Mouse (Mus musculus) C2C12 (cell line): Measurements from ENCODE around the gene Fras1. TPM values are rescaled to one million over a fixed set of nuclear protein-coding genes. Genes with fewer than 3 reads are reported as not detected.

Source experiments
- H3K27me3 ChIP-seq: one replicate; pipeline ENCODE4 v1.6.1; 2011; ENCODE audit not compliant: control insufficient read depth, insufficient read depth, insufficient read length
- H3K36me3 ChIP-seq: one replicate; pipeline ENCODE4 v1.6.1; 2011; ENCODE audit not compliant: control insufficient read depth, insufficient read depth
- H3K4me3 ChIP-seq: one replicate; pipeline ENCODE4 v1.5.1; 2011; ENCODE audit warnings: mild to moderate bottlenecking, control low read depth; ENCODE audit not compliant: poor library complexity, insufficient read depth, severe bottlenecking
- H3K79me2 ChIP-seq: one replicate; pipeline ENCODE4 v1.6.1; 2011; ENCODE audit not compliant: control insufficient read depth, insufficient read depth
- H3K79me3 ChIP-seq: one replicate; pipeline ENCODE4 v1.6.1; 2011; ENCODE audit warnings: low read depth, control low read depth
- H3ac ChIP-seq: one replicate; pipeline ENCODE3; 2011; ENCODE audit warnings: low read depth; ENCODE audit not compliant: control insufficient read depth, insufficient read length
- CEBPB ChIP-seq: IDR thresholded peaks from one replicate; pipeline ENCODE4 v1.6.1; 2011; ENCODE audit warnings: low read depth, mild to moderate bottlenecking, control low read depth, moderate library complexity
- CTCF ChIP-seq: IDR thresholded peaks from one replicate; pipeline ENCODE4 v1.5.1; 2011; ENCODE audit not compliant: control insufficient read depth, insufficient read depth, insufficient read length
- FOSL1 ChIP-seq: IDR thresholded peaks from one replicate; pipeline ENCODE4 v1.8.0; 2011; ENCODE audit warnings: mild to moderate bottlenecking, low read length; ENCODE audit not compliant: poor library complexity, insufficient read depth, severe bottlenecking
- MAX ChIP-seq: IDR thresholded peaks from one replicate; pipeline ENCODE4 v1.6.1; 2011; ENCODE audit warnings: mild to moderate bottlenecking, control low read depth
- MYOD1 ChIP-seq: IDR thresholded peaks from one replicate; pipeline ENCODE4 v1.6.1; 2011; ENCODE audit warnings: low read depth; ENCODE audit not compliant: control insufficient read depth, insufficient read length
- MYOG ChIP-seq: IDR thresholded peaks from one replicate; pipeline ENCODE4 v1.6.1; 2011; ENCODE audit not compliant: control insufficient read depth, insufficient read length; ENCODE audit errors: extremely low read depth
- USF1 ChIP-seq: IDR thresholded peaks from one replicate; pipeline ENCODE4 v1.6.1; 2011; ENCODE audit warnings: low read depth, mild to moderate bottlenecking, control low read depth, moderate library complexity
- polyA plus RNA-seq: library from polyadenylated mRNA; unstranded; fragments of >200 nt; fragmentation: generic; extraction: Trizol; gene quantifications from one replicate; pipeline ENCODE4 v1.2.1, GENCODE M21; 2012; ENCODE audit warnings: missing spikeins

The Fras1 gene
- polyA plus RNA-seq, 1 experiment, result 0.11 TPM

DNA sequence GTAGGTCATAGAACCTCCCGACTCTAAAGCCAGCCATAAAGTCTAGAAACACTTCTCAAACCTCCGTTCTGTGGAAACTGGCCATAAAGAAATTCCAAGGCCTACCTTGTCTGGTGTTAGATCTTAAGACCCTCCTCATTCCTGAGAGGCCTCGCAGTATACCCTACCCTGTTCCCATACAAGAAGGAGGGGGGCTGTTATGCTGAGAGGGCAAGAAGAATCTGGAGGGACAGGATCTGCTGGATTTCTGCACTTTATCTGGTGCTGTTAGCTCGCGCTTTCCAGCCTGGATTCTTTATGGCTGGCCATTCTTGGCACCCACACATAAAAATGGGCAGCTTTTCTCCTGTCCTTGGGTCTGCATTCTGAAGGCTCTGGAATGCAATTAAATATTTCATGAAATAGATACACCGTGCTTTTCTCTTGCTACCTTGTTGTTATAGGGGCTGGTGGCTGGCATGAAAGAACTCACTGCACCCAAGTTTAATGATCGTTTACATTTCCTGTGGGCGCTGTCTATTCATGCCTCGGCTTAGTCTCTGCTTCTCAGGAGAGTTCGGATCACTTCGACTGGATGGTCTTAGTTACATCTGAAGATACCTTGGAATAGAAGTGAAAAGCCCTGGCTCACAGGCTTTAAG, 39.1 kb downstream of the Fras1 start:
- no peak overlapping the region for H3ac ChIP-seq
- H3K27me3 ChIP-seq, result no peaks in the 10 kb centered on the region
- no peaks in the 10 kb centered on the region for H3K79me3 ChIP-seq
- no peaks in the 10 kb centered on the region for H3K79me2 ChIP-seq
- no peak overlapping the region for H3K4me3 ChIP-seq
- TF ChIP-seq CTCF (no peak), CEBPB (no peak), MYOG (no peak), MAX (no peak), FOSL1 (no peak)
- H3K36me3 ChIP-seq, result no peaks in the 10 kb centered on the region

DNA sequence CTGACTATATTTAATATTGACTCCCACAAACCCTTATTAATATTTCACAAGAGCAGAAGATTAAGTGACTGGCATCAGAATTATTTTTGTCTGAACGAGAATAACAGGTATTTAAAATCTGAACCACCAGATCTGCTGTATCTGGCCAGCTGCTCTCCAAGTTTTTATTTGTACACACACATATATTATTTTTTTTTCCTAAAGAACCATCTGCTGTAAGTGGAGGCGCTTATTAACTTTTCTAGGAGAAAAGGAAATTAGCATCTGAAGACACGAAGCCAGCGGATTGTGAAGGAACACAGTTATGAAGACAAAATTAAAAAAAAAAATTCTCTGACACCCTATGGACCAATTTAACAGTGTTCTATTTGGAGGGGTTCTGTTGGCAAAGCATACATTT, 43.4 kb downstream of the Fras1 start:
- no peaks in the 10 kb centered on the region for H3K27me3 ChIP-seq
- no peaks in the 10 kb centered on the region for H3K79me2 ChIP-seq
- H3K36me3 ChIP-seq, result no peaks in the 10 kb centered on the region
- no peak overlapping the region for H3K4me3 ChIP-seq
- TF ChIP-seq CTCF (no peak), CEBPB (no peak), MAX (no peak), MYOG (no peak), MYOD1 (no peak), USF1 (no peak), FOSL1 (no peak)
- H3ac ChIP-seq, result no peak overlapping the region
- H3K79me3 ChIP-seq, result no peaks in the 10 kb centered on the region

DNA sequence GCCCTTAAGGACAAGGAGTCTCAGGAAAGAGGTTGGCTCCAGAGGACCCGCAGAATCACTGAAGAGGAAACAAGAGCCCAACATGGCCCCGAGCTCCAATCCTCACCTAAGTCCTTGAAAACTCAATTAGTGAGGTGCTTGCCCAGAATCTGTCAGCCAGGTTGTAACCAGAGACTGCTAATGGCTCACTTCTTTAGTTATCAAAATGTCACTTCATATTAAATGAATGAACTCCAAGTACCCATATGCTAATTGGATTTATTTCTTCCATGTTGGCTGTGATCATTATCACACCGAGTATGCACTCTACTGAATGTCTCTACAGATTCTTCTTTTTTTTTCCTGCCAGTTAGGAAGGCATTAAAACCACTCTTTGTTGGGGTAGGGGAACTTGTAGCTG, 47.8 kb downstream of the Fras1 start:
- H3K4me3 ChIP-seq, result no peak overlapping the region
- H3K79me2 ChIP-seq, result no peaks in the 10 kb centered on the region
- H3K36me3 ChIP-seq, result no peaks in the 10 kb centered on the region
- H3K27me3 ChIP-seq, result no peaks in the 10 kb centered on the region
- H3ac ChIP-seq, result no peak overlapping the region
- H3K79me3 ChIP-seq, result no peaks in the 10 kb centered on the region
- TF ChIP-seq MYOG, result no peak
- TF ChIP-seq MYOD1, result no peak
- TF ChIP-seq MAX, result no peak
- TF ChIP-seq FOSL1, result no peak
- TF ChIP-seq USF1, result no peak
- TF ChIP-seq CEBPB, result no peak
- no peak for TF ChIP-seq CTCF

DNA sequence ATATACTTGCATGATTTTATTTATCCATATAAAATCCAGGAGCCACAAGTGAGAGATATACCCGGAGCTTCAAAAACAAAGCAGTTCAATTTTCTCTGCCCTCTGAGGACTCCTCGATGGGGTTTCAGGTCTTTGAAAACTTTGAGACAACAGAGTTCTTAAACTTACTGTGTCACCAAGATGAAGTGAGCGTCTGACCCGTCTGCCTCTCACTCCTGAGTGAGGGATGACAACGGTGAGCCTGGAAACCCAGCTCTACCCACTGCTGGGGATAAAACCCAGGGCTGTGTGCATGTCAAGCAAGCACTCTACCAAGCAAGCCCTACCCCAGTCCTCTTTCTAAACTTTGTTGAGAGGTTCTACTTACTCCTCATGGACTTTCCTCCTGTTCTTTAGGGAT, 49.0 kb downstream of the Fras1 start:
- Histone ChIP-seq H3K79me3 (no peaks in the 10 kb centered on the region), H3K27me3 (no peaks in the 10 kb centered on the region), H3K79me2 (no peaks in the 10 kb centered on the region), H3ac (no peak overlapping the region), H3K36me3 (no peaks in the 10 kb centered on the region), H3K4me3 (no peak overlapping the region)
- no peak for TF ChIP-seq USF1
- no peak for TF ChIP-seq FOSL1
- TF ChIP-seq MAX, result no peak
- TF ChIP-seq CTCF, result no peak
- no peak for TF ChIP-seq MYOG
- no peak for TF ChIP-seq CEBPB

DNA sequence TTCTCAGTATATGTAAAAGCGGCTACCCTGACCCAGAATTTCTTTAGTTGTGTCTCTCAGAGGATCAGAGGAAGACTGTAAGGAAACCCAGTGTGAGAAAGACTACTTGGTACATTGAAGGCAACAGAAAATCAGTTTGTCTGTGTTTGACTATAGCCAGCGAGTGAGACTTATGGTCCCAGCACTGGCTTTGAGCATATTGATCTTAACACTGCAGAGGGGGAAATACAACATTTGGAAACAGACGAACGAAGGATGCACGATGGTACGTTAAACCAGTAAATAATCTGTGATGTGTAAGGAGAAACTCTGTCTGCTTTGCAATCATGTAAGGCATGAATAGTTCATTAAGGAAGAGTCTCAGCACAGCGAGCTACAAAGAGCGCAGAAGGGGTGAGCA, 51.6 kb downstream of the Fras1 start:
- no peaks in the 10 kb centered on the region for H3K79me3 ChIP-seq
- TF ChIP-seq CEBPB (no peak), MAX (no peak), USF1 (no peak), MYOD1 (no peak), CTCF (no peak), FOSL1 (no peak), MYOG (no peak)
- H3K4me3 ChIP-seq, result no peak overlapping the region
- H3ac ChIP-seq, result no peak overlapping the region
- no peaks in the 10 kb centered on the region for H3K27me3 ChIP-seq
- H3K36me3 ChIP-seq, result no peaks in the 10 kb centered on the region
- H3K79me2 ChIP-seq, result no peaks in the 10 kb centered on the region
